Mouse (Mus musculus): ENCODE measurements at regions not wholly inside any gene's neighbourhood (a gene's known extent, or its start where the extent isn't known, plus 50 kb on each side); places are given as distances from the start of the nearest gene placed in this dataset.

GRCm38 (mm10) chr1:75847681-75848080 lies 301.6 kb downstream of the Slc4a3 start:
- Histone ChIP-seq H3K9ac (ENCODE audit: low read length) (no peak overlapping the region), H3K27me3 (ENCODE audit: control insufficient read depth, insufficient read depth, low read length) (no peaks in the 10 kb centered on the region), H3K9me3 (ENCODE audit: control insufficient read depth, low read length) (no peaks in the 10 kb centered on the region), H3K27ac (ENCODE audit: low read depth, low read length) (no peak overlapping the region), H3K4me1 (ENCODE audit: control insufficient read depth, insufficient read depth, low read length) (peaks cover 5% of the 10 kb centered on the region; the same call in 1 of the 2 replicates), H3K36me3 (ENCODE audit: control insufficient read depth, insufficient read depth, low read length) (no peaks in the 10 kb centered on the region), H3K4me3 (ENCODE audit: low read depth, low read length) (no peak overlapping the region), H3K4me2 (ENCODE audit: low read depth) (no peak overlapping the region)
- 62% methylated on average over 3 of the region's 3 CpGs for WGBS
- no peak for ATAC-seq (ENCODE audit: insufficient read depth, low FRiP score, low TSS enrichment)
- DNase-seq (ENCODE audit: low spot score) = no peak

GRCm38 (mm10) chr1:75848436-75848835 lies 302.4 kb downstream of the Slc4a3 start:
- Histone ChIP-seq H3K36me3 (ENCODE audit: control insufficient read depth, insufficient read depth, low read length) (no peaks in the 10 kb centered on the region), H3K9ac (ENCODE audit: low read length) (no peak overlapping the region), H3K27ac (ENCODE audit: low read depth, low read length) (no peak overlapping the region), H3K4me3 (ENCODE audit: low read depth, low read length) (no peak overlapping the region), H3K9me3 (ENCODE audit: control insufficient read depth, low read length) (no peaks in the 10 kb centered on the region), H3K27me3 (ENCODE audit: control insufficient read depth, insufficient read depth, low read length) (no peaks in the 10 kb centered on the region), H3K4me1 (ENCODE audit: control insufficient read depth, insufficient read depth, low read length) (peaks cover 5% of the 10 kb centered on the region; the same call in 1 of the 2 replicates), H3K4me2 (ENCODE audit: low read depth) (no peak overlapping the region)
- ATAC-seq (ENCODE audit: insufficient read depth, low FRiP score, low TSS enrichment) = no peak
- WGBS = 87% methylated on average over 4 of the region's 4 CpGs
- no peak for DNase-seq (ENCODE audit: low spot score)

- Histone ChIP-seq H3K27ac (ENCODE audit: low read depth, low read length) (no peak overlapping the region), H3K9me3 (ENCODE audit: control insufficient read depth, low read length) (no peaks in the 10 kb centered on the region), H3K9ac (ENCODE audit: low read length) (no peak overlapping the region), H3K4me2 (ENCODE audit: low read depth) (no peak overlapping the region), H3K27me3 (ENCODE audit: control insufficient read depth, insufficient read depth, low read length) (no peaks in the 10 kb centered on the region), H3K4me1 (ENCODE audit: control insufficient read depth, insufficient read depth, low read length) (no peaks in the 10 kb centered on the region), H3K4me3 (ENCODE audit: low read depth, low read length) (no peak overlapping the region), H3K36me3 (ENCODE audit: control insufficient read depth, insufficient read depth, low read length) (no peaks in the 10 kb centered on the region)
- ATAC-seq (ENCODE audit: insufficient read depth, low FRiP score, low TSS enrichment) (no peak), DNase-seq (ENCODE audit: low spot score) (no peak)
- 96% methylated on average over 4 of the region's 4 CpGs for WGBS
Measured at GRCm38 (mm10) chr1:75850131-75850530, 304.1 kb downstream of the Slc4a3 start.

- H3K27ac ChIP-seq (ENCODE audit: low read depth, low read length) = no peak overlapping the region
- H3K27me3 ChIP-seq (ENCODE audit: control insufficient read depth, insufficient read depth, low read length) = no peaks in the 10 kb centered on the region
- no peak overlapping the region for H3K9ac ChIP-seq (ENCODE audit: low read length)
- no peaks in the 10 kb centered on the region for H3K36me3 ChIP-seq (ENCODE audit: control insufficient read depth, insufficient read depth, low read length)
- WGBS = 86% methylated on average over 7 of the region's 7 CpGs
- DNase-seq (ENCODE audit: low spot score) (no peak), ATAC-seq (ENCODE audit: insufficient read depth, low FRiP score, low TSS enrichment) (no peak)
- no peaks in the 10 kb centered on the region for H3K9me3 ChIP-seq (ENCODE audit: control insufficient read depth, low read length)
- no peak overlapping the region for H3K4me3 ChIP-seq (ENCODE audit: low read depth, low read length)
- no peak overlapping the region for H3K4me2 ChIP-seq (ENCODE audit: low read depth)
- H3K4me1 ChIP-seq (ENCODE audit: control insufficient read depth, insufficient read depth, low read length) = no peaks in the 10 kb centered on the region
Measured at GRCm38 (mm10) chr1:75858551-75859255, 312.6 kb downstream of the Slc4a3 start.

- Histone ChIP-seq H3K4me1 (ENCODE audit: control insufficient read depth, insufficient read depth, low read length) (no peaks in the 10 kb centered on the region), H3K4me2 (ENCODE audit: low read depth) (no peak overlapping the region), H3K9me3 (ENCODE audit: control insufficient read depth, low read length) (no peaks in the 10 kb centered on the region), H3K27me3 (ENCODE audit: control insufficient read depth, insufficient read depth, low read length) (no peaks in the 10 kb centered on the region), H3K27ac (ENCODE audit: low read depth, low read length) (no peak overlapping the region), H3K4me3 (ENCODE audit: low read depth, low read length) (no peak overlapping the region), H3K9ac (ENCODE audit: low read length) (no peak overlapping the region), H3K36me3 (ENCODE audit: control insufficient read depth, insufficient read depth, low read length) (no peaks in the 10 kb centered on the region)
- DNase-seq (ENCODE audit: low spot score) (no peak), ATAC-seq (ENCODE audit: insufficient read depth, low FRiP score, low TSS enrichment) (no peak)
- WGBS = 69% methylated on average over 4 of the region's 4 CpGs
Measured at GRCm38 (mm10) chr1:75862757-75863156, 316.7 kb downstream of the Slc4a3 start.

- no peak overlapping the region for H3K4me3 ChIP-seq (ENCODE audit: low read depth, low read length)
Measured at GRCm38 (mm10) chr1:75866556-75866955, 320.5 kb downstream of the Slc4a3 start.

GRCm38 (mm10) chr1:75869414-75869813 lies 323.3 kb downstream of the Slc4a3 start:
- H3K36me3 ChIP-seq (ENCODE audit: control insufficient read depth, insufficient read depth, low read length) = no peaks in the 10 kb centered on the region
- no peaks in the 10 kb centered on the region for H3K27me3 ChIP-seq (ENCODE audit: control insufficient read depth, insufficient read depth, low read length)
- no peaks in the 10 kb centered on the region for H3K9me3 ChIP-seq (ENCODE audit: control insufficient read depth, low read length)
- WGBS = 84% methylated on average over 2 of the region's 2 CpGs
- no peak overlapping the region for H3K4me2 ChIP-seq (ENCODE audit: low read depth)
- H3K4me1 ChIP-seq (ENCODE audit: control insufficient read depth, insufficient read depth, low read length) = no peaks in the 10 kb centered on the region
- no peak overlapping the region for H3K4me3 ChIP-seq (ENCODE audit: low read depth, low read length)
- no peak overlapping the region for H3K9ac ChIP-seq (ENCODE audit: low read length)
- no peak overlapping the region for H3K27ac ChIP-seq (ENCODE audit: low read depth, low read length)
- DNase-seq (ENCODE audit: low spot score) = no peak
- ATAC-seq (ENCODE audit: insufficient read depth, low FRiP score, low TSS enrichment) = no peak

More at GRCm38 (mm10) chr1:75866556-75866955, 320.5 kb downstream of the Slc4a3 start:
- Histone ChIP-seq H3K4me1 (ENCODE audit: control insufficient read depth, insufficient read depth, low read length) (no peaks in the 10 kb centered on the region), H3K36me3 (ENCODE audit: control insufficient read depth, insufficient read depth, low read length) (no peaks in the 10 kb centered on the region), H3K27me3 (ENCODE audit: control insufficient read depth, insufficient read depth, low read length) (no peaks in the 10 kb centered on the region), H3K27ac (ENCODE audit: low read depth, low read length) (no peak overlapping the region), H3K4me2 (ENCODE audit: low read depth) (no peak overlapping the region), H3K9ac (ENCODE audit: low read length) (no peak overlapping the region), H3K9me3 (ENCODE audit: control insufficient read depth, low read length) (no peaks in the 10 kb centered on the region)
- no peak for ATAC-seq (ENCODE audit: insufficient read depth, low FRiP score, low TSS enrichment)
- 76% methylated on average over 6 of the region's 6 CpGs for WGBS
- DNase-seq (ENCODE audit: low spot score) = no peak

- H3K27ac ChIP-seq (ENCODE audit: low read depth, low read length) = no peak overlapping the region
- no peaks in the 10 kb centered on the region for H3K36me3 ChIP-seq (ENCODE audit: control insufficient read depth, insufficient read depth, low read length)
- H3K27me3 ChIP-seq (ENCODE audit: control insufficient read depth, insufficient read depth, low read length) = no peaks in the 10 kb centered on the region
- ATAC-seq (ENCODE audit: insufficient read depth, low FRiP score, low TSS enrichment) (no peak), DNase-seq (ENCODE audit: low spot score) (no peak)
- H3K4me2 ChIP-seq (ENCODE audit: low read depth) = no peak overlapping the region
- no peak overlapping the region for H3K4me3 ChIP-seq (ENCODE audit: low read depth, low read length)
- 82% methylated on average over 5 of the region's 5 CpGs for WGBS
- H3K9me3 ChIP-seq (ENCODE audit: control insufficient read depth, low read length) = no peaks in the 10 kb centered on the region
- no peak overlapping the region for H3K9ac ChIP-seq (ENCODE audit: low read length)
- H3K4me1 ChIP-seq (ENCODE audit: control insufficient read depth, insufficient read depth, low read length) = no peaks in the 10 kb centered on the region
Measured at GRCm38 (mm10) chr1:75869846-75870245, 323.8 kb downstream of the Slc4a3 start.

- H3K4me2 ChIP-seq (ENCODE audit: low read depth) = no peak overlapping the region
- no peak for DNase-seq (ENCODE audit: low spot score)
- ATAC-seq (ENCODE audit: insufficient read depth, low FRiP score, low TSS enrichment) = no peak
- 87% methylated on average over 6 of the region's 6 CpGs for WGBS
- no peak overlapping the region for H3K27ac ChIP-seq (ENCODE audit: low read depth, low read length)
- H3K36me3 ChIP-seq (ENCODE audit: control insufficient read depth, insufficient read depth, low read length) = no peaks in the 10 kb centered on the region
- H3K4me3 ChIP-seq (ENCODE audit: low read depth, low read length) = no peak overlapping the region
- no peaks in the 10 kb centered on the region for H3K4me1 ChIP-seq (ENCODE audit: control insufficient read depth, insufficient read depth, low read length)
- H3K27me3 ChIP-seq (ENCODE audit: control insufficient read depth, insufficient read depth, low read length) = no peaks in the 10 kb centered on the region
- H3K9ac ChIP-seq (ENCODE audit: low read length) = no peak overlapping the region
- H3K9me3 ChIP-seq (ENCODE audit: control insufficient read depth, low read length) = no peaks in the 10 kb centered on the region
Measured at GRCm38 (mm10) chr1:75873911-75874310, 327.8 kb downstream of the Slc4a3 start.

All from neural tube, embryonic 11.5 days (tissue).